Mouse (Mus musculus): Measurements from ENCODE around the gene Als2cr12. TPM values are rescaled to one million over a fixed set of nuclear protein-coding genes. Genes with fewer than 3 reads are reported as not detected.
"Not testable (repeated sequence)": the region's sequence is repeated elsewhere in the genome, so short reads cannot be mapped to it uniquely, and the experiment has no call there.

Gene Als2cr12
- polyA plus RNA-seq, 1 experiment from 2014 or later = not detected

DNA sequence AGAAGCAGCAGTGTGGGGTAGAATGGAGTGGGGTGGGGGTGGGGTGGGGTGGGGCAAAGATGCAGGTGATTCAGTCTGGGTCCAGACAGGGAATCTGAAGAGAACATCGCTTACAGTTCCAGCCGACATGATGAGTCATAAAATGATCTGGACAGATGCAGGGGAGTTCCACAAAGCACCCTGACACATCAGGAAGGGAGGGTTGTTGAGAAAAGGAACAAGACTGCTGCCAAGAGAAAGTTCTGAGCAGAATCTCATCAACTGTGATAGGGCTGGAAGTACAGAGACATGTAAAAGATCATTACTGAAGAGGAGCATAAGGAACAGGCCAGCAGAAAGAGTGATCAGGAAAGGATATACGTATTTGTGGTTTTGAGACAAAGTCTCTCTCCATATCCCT is 32.4 kb downstream of the Als2cr12 start:
- ATAC-seq (ENCODE audit: low FRiP score, low TSS enrichment); H3K4me3 ChIP-seq (ENCODE audit: low read length); H3K36me3 ChIP-seq (ENCODE audit: insufficient read depth, low read length); H3K4me1 ChIP-seq (ENCODE audit: insufficient read depth, low read length); H3K9ac ChIP-seq (replicated peaks; ENCODE audit: low read length); H3K9me3 ChIP-seq (ENCODE audit: low read length); H3K4me2 ChIP-seq (replicated peaks; ENCODE audit: low read depth, low read length); H3K27me3 ChIP-seq (ENCODE audit: insufficient read depth, low read length); H3K27ac ChIP-seq (ENCODE audit: low read length): not testable (repeated sequence)
- WGBS = 74% methylated on average over 3 of the region's 3 CpGs

DNA sequence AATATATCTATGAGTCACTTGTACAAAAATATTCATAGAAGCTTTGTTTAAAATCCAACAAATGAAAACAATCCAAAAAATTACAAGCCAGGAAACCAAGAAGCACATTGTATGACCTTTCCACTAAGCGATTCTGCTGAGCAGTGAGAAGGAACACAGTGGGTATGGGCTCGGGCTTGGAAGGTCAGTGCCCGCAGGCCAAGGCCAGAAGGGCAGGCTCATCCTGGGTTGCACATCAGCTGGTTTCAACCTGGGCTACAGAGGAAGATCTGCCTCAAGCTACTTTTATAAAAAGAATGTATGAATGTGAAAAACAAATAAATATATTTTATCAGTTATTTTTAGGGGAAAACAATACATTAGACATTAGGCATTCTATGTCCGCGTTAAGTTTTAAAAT is 33.1 kb downstream of the Als2cr12 start:
- WGBS = 87% methylated on average over 5 of the region's 5 CpGs
- H3K4me1 ChIP-seq (ENCODE audit: insufficient read depth, low read length); H3K27me3 ChIP-seq (ENCODE audit: insufficient read depth, low read length); H3K36me3 ChIP-seq (ENCODE audit: insufficient read depth, low read length); H3K27ac ChIP-seq (ENCODE audit: low read length); H3K9me3 ChIP-seq (ENCODE audit: low read length); H3K9ac ChIP-seq (replicated peaks; ENCODE audit: low read length); H3K4me2 ChIP-seq (replicated peaks; ENCODE audit: low read depth, low read length); ATAC-seq (ENCODE audit: low FRiP score, low TSS enrichment); H3K4me3 ChIP-seq (ENCODE audit: low read length): not testable (repeated sequence)

GRCm38 (mm10) chr1:58652480-58653403 is 43.0 kb downstream of the Als2cr12 start:
- Histone ChIP-seq H3K9me3 (ENCODE audit: low read length) (no peaks in the 10 kb centered on the region), H3K4me2 (replicated peaks; ENCODE audit: low read depth, low read length) (peak overlapping the region; percentile 68), H3K36me3 (ENCODE audit: insufficient read depth, low read length) (no peaks in the 10 kb centered on the region), H3K4me3 (ENCODE audit: low read length) (peak overlapping the region; percentile 71), H3K9ac (replicated peaks; ENCODE audit: low read length) (peak overlapping the region; percentile 84), H3K27ac (ENCODE audit: low read length) (0 out of 2 replicates have a peak overlapping the region, but pooled peaks have one; percentile 20), H3K27me3 (ENCODE audit: insufficient read depth, low read length) (no peaks in the 10 kb centered on the region), H3K4me1 (ENCODE audit: insufficient read depth, low read length) (0 out of 2 replicates have a peak, but pooled peaks cover 3% of the 10 kb centered on the region)
- ATAC-seq (ENCODE audit: low FRiP score, low TSS enrichment) = peak; percentile 92
- under 1% methylated on average over 36 of the region's 37 CpGs for WGBS

- H3K9ac ChIP-seq (replicated peaks; ENCODE audit: low read length) = peak overlapping the region; percentile 84; the same call in 1 of the 2 replicates
- H3K9me3 ChIP-seq (ENCODE audit: low read length); ATAC-seq (ENCODE audit: low FRiP score, low TSS enrichment); H3K36me3 ChIP-seq (ENCODE audit: insufficient read depth, low read length); H3K27ac ChIP-seq (ENCODE audit: low read length); H3K4me1 ChIP-seq (ENCODE audit: insufficient read depth, low read length); H3K27me3 ChIP-seq (ENCODE audit: insufficient read depth, low read length): not testable (repeated sequence)
- H3K4me3 ChIP-seq (ENCODE audit: low read length) = peak overlapping the region; percentile 71
- 79% methylated on average over 17 of the region's 17 CpGs for WGBS
- H3K4me2 ChIP-seq (replicated peaks; ENCODE audit: low read depth, low read length) = peak overlapping the region; percentile 68
These were observed 44.0 kb downstream of the Als2cr12 start for GRCm38 (mm10) chr1:58651571-58652456.

- H3K9ac ChIP-seq (replicated peaks; ENCODE audit: low read length); H3K27ac ChIP-seq (ENCODE audit: low read length); H3K27me3 ChIP-seq (ENCODE audit: insufficient read depth, low read length); H3K4me3 ChIP-seq (ENCODE audit: low read length); H3K4me2 ChIP-seq (replicated peaks; ENCODE audit: low read depth, low read length); H3K9me3 ChIP-seq (ENCODE audit: low read length); ATAC-seq (ENCODE audit: low FRiP score, low TSS enrichment); H3K4me1 ChIP-seq (ENCODE audit: insufficient read depth, low read length); H3K36me3 ChIP-seq (ENCODE audit: insufficient read depth, low read length): not testable (repeated sequence)
- WGBS = 80% methylated on average over 1 of the region's 2 CpGs
These were observed 66.9 kb downstream of the Als2cr12 start for GRCm38 (mm10) chr1:58628847-58629246.

DNA sequence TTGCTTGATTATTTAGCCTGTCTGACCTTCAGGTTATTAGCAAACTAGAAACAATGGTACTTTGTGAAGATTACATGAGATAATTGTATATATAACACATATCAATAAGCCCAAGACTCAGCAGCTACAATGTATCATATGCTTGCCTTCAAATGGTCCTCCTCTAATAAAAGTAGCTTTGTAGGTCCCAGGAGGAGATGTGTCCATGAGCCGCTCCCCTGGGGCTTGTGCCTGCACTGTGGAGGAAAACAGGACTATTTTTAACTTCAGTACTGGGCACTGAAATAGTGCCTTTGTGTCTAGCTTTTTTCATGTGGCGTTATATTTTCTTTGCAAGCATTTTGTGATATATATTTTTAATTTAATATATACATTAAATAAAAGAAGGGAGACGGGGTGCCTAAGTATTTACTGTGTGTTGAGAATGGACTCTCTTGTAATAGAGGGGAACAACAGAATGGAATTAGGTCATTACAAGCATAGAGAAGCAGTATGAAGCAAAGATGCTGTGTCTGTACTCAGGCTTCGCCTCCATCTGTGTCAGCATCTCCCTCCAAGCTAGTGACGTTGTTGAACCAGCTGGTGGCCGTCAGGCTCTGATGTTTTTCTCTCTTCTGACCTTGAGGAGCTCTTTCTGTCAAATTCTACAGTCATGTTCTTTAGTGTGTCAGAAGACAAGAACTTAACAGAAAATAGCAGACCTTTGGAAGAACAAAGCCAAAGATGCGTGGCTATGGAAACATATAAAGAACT is 73.6 kb downstream of the Als2cr12 start:
- no peak overlapping the region for H3K9ac ChIP-seq (replicated peaks; ENCODE audit: low read length)
- H3K36me3 ChIP-seq (ENCODE audit: insufficient read depth, low read length) = no peaks in the 10 kb centered on the region
- no peaks in the 10 kb centered on the region for H3K9me3 ChIP-seq (ENCODE audit: low read length)
- no peak for ATAC-seq (ENCODE audit: low FRiP score, low TSS enrichment)
- no peak overlapping the region for H3K4me3 ChIP-seq (ENCODE audit: low read length)
- no peaks in the 10 kb centered on the region for H3K27me3 ChIP-seq (ENCODE audit: insufficient read depth, low read length)
- 57% methylated on average over 7 of the region's 7 CpGs for WGBS
- no peaks in the 10 kb centered on the region for H3K4me1 ChIP-seq (ENCODE audit: insufficient read depth, low read length)
- H3K4me2 ChIP-seq (replicated peaks; ENCODE audit: low read depth, low read length) = no peak overlapping the region
- H3K27ac ChIP-seq (ENCODE audit: low read length) = no peak overlapping the region

DNA sequence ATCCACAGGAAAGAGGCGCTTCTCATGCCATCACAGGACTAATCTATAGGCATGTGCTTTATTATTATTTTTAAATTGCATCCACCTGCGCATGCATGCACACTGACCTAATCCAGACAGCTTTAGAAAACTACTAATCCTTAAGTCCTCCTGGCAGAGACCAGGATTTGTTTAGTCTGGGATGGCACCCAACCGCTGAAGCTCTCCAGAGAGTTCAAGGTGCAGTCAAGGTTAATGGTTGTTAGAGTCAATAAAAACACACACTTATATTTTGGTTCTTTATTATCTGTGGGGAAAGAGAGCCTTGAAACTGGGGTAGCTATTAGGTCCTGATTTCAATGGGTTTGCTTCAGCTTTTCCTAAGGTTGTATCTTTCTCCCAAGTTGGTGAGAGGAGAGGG is 74.5 kb downstream of the Als2cr12 start:
- Histone ChIP-seq H3K4me1 (ENCODE audit: insufficient read depth, low read length) (no peaks in the 10 kb centered on the region), H3K36me3 (ENCODE audit: insufficient read depth, low read length) (no peaks in the 10 kb centered on the region), H3K4me3 (ENCODE audit: low read length) (no peak overlapping the region), H3K9ac (replicated peaks; ENCODE audit: low read length) (no peak overlapping the region), H3K27ac (ENCODE audit: low read length) (no peak overlapping the region), H3K27me3 (ENCODE audit: insufficient read depth, low read length) (no peaks in the 10 kb centered on the region), H3K9me3 (ENCODE audit: low read length) (no peaks in the 10 kb centered on the region), H3K4me2 (replicated peaks; ENCODE audit: low read depth, low read length) (no peak overlapping the region)
- ATAC-seq (ENCODE audit: low FRiP score, low TSS enrichment) = no peak
- 79% methylated on average over 3 of the region's 3 CpGs for WGBS

DNA sequence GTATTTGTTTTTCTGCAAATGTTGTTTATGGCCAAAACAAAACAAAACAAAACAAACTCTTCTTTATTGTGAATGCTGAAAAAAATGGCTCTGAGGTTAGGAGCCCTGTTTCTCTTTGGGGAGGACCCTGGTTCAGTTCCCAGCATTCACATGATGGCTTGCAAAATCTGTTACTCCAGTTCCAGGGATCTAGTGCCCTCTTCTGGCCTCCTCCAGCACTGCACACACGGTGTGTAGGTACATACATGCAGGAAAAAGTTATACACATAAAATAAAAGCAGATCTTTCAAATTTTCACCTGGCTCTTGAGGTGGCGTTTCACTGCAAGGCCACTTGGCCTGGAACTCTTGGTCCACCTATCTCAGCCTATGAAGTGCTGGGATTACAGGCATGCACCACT is 77.0 kb downstream of the Als2cr12 start:
- Histone ChIP-seq H3K4me3 (ENCODE audit: low read length) (no peak overlapping the region), H3K27me3 (ENCODE audit: insufficient read depth, low read length) (no peaks in the 10 kb centered on the region), H3K27ac (ENCODE audit: low read length) (no peak overlapping the region), H3K4me1 (ENCODE audit: insufficient read depth, low read length) (no peaks in the 10 kb centered on the region), H3K36me3 (ENCODE audit: insufficient read depth, low read length) (no peaks in the 10 kb centered on the region), H3K9me3 (ENCODE audit: low read length) (no peaks in the 10 kb centered on the region), H3K9ac (replicated peaks; ENCODE audit: low read length) (no peak overlapping the region), H3K4me2 (replicated peaks; ENCODE audit: low read depth, low read length) (no peak overlapping the region)
- no peak for ATAC-seq (ENCODE audit: low FRiP score, low TSS enrichment)
- WGBS = 85% methylated on average over 2 of the region's 2 CpGs

DNA sequence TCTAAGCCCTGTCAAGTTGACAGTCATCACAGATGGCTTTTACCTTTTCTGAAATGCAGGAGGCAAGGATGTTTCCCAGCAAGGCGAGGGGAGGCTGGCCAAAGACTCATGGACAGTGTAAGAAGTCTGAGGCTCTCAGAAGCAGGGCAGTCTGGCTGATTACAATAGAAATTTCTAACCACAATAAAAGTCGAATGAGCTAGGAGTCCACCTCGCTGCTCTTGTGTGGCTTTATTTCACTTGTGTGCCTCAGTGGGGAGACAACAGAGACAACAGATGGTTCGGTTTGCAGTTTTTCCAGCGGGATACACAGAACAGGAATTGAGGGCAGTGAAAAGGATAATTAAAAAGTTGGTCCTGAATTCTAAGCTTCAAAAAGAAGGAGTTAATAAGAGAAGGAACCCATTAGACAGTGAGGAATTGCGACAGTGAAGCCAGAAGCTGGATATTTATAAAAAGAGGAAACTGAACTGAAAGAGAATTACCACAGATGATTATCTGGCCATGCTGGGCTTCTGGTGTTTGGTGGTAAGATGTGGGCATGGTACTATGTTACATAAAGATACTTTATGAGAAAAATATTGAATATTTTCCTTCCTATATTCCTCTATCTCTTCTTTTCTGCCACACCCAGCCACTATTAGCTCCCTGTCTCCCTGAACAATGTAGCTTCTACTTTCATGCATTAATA is 77.7 kb downstream of the Als2cr12 start:
- Histone ChIP-seq H3K9ac (replicated peaks; ENCODE audit: low read length) (no peak overlapping the region), H3K27ac (ENCODE audit: low read length) (no peak overlapping the region), H3K4me1 (ENCODE audit: insufficient read depth, low read length) (no peaks in the 10 kb centered on the region), H3K27me3 (ENCODE audit: insufficient read depth, low read length) (no peaks in the 10 kb centered on the region), H3K4me2 (replicated peaks; ENCODE audit: low read depth, low read length) (no peak overlapping the region), H3K4me3 (ENCODE audit: low read length) (no peak overlapping the region), H3K36me3 (ENCODE audit: insufficient read depth, low read length) (no peaks in the 10 kb centered on the region), H3K9me3 (ENCODE audit: low read length) (no peaks in the 10 kb centered on the region)
- ATAC-seq (ENCODE audit: low FRiP score, low TSS enrichment) = no peak
- WGBS = 79% methylated on average over 6 of the region's 6 CpGs

Data from kidney, embryonic 16.5 days (tissue).